Mouse (Mus musculus): ENCODE measurements at regions not wholly inside any gene's neighbourhood (a gene's known extent, or its start where the extent isn't known, plus 50 kb on each side); places are given as distances from the start of the nearest gene placed in this dataset.
"Not testable (repeated sequence)": the region's sequence is repeated elsewhere in the genome, so short reads cannot be mapped to it uniquely, and the experiment has no call there.

GRCm38 (mm10) chr14:53649189-53649588 is 604.7 kb downstream of the Dad1 start:
- not testable (repeated sequence) for TF ChIP-seq CTCF, EP300 (IDR thresholded peaks at IDR 0.05; ENCODE audit: low read depth)
